Mouse (Mus musculus) adrenal gland, postnatal 14 days (tissue): ENCODE measurements around the gene Slc31a2. TPM values are rescaled to one million over a fixed set of nuclear protein-coding genes. Genes with fewer than 3 reads are reported as not detected.

Experiments
- DNase-seq: peaks from one replicate; pipeline ENCODE4 v3.0.0; 2021; ENCODE audit warnings: mixed read lengths
- total RNA-seq: library from RNA; stranded (reverse); gene quantifications from 2 replicates; pipeline ENCODE4 v1.2.3, GENCODE M21; 2021

The Slc31a2 gene
- total RNA-seq, 1 experiment from 2014 or later, result 17.7 TPM

- no peak for DNase-seq
Measured at GRCm38 (mm10) chr4:62318294-62318693, 55.9 kb downstream of the Slc31a2 start.

GRCm38 (mm10) chr4:62322684-62323083, 60.3 kb downstream of the Slc31a2 start:
- DNase-seq, result no peak

GRCm38 (mm10) chr4:62326111-62326510, 63.7 kb downstream of the Slc31a2 start:
- DNase-seq, result no peak

- no peak for DNase-seq
Measured at GRCm38 (mm10) chr4:62328941-62329660, 66.7 kb downstream of the Slc31a2 start.

GRCm38 (mm10) chr4:62331977-62332376, 69.6 kb downstream of the Slc31a2 start:
- peak; percentile 28 for DNase-seq

GRCm38 (mm10) chr4:62338536-62338935, 76.2 kb downstream of the Slc31a2 start:
- no peak for DNase-seq

- peak; percentile 20 for DNase-seq
Measured at GRCm38 (mm10) chr4:62344000-62344399, 81.6 kb downstream of the Slc31a2 start.

GRCm38 (mm10) chr4:62345827-62346226, 83.5 kb downstream of the Slc31a2 start:
- no peak for DNase-seq

GRCm38 (mm10) chr4:62347605-62348328, 85.4 kb downstream of the Slc31a2 start:
- no peak for DNase-seq

Other genes with a start within 250 kb of the Slc31a2 start
- not detected in 2 replicates for gene Mup20, start 208.4 kb upstream of the Slc31a2 start, total RNA-seq
- gene Mup3, start 175.2 kb upstream of the Slc31a2 start, total RNA-seq, result 0.41 and 1.1 TPM in 2 replicates
- gene Mup21, start 111.7 kb upstream of the Slc31a2 start, total RNA-seq, result not detected in 2 replicates
- gene Zfp37, start 31.5 kb upstream of the Slc31a2 start, total RNA-seq, result 5.2 and 6.9 TPM in 2 replicates
- 33.5 and 35.6 TPM in 2 replicates for gene Fkbp15, start 98.0 kb downstream of the Slc31a2 start, total RNA-seq
- gene Slc31a1, start 98.2 kb downstream of the Slc31a2 start, total RNA-seq, result 57.8 and 58.8 TPM in 2 replicates
- 67.1 and 70.0 TPM in 2 replicates for gene Cdc26, start 146.1 kb downstream of the Slc31a2 start, total RNA-seq
- 21.4 and 26.3 TPM in 2 replicates for gene Prpf4, start 146.2 kb downstream of the Slc31a2 start, total RNA-seq
- gene Rnf183, start 172.7 kb downstream of the Slc31a2 start, total RNA-seq, result not detected in 2 replicates
- 1.7 and 2.0 TPM in 2 replicates for gene Wdr31, start 208.3 kb downstream of the Slc31a2 start, total RNA-seq
- gene Bspry, start 217.5 kb downstream of the Slc31a2 start, total RNA-seq, result 1.1 and 1.3 TPM in 2 replicates
- gene Hdhd3, start 240.9 kb downstream of the Slc31a2 start, total RNA-seq, result 16.2 and 22.7 TPM in 2 replicates